ENCODE assay signal across 8 mouse cellular contexts in the genomic region with DNA sequence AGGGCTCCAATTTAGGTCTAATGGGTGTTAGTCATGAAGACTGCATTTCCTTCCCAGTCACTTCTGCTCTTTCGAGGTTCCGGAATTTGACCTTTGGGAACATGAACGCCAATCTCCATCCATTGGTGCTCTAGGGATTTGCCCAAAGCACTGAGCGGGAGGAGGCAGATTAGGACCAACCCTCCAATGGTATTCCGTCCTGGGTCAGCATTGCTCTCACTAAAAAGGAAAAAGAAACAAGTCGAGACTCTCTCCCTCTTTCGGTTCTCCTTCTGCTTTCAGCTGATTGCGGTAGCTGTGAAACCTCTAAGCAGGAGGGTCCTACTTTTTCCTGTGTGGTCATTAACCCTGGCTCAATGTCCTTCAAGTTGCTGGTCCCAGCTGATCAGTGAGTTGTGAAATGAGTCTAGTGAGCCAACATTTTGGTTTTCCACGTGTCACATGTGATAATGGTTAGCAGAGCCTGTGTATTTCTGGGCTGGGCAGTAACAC. TPM values are rescaled to one million over a fixed set of nuclear protein-coding genes. Genes with fewer than 3 reads are reported as not detected.
DNase-seq lines count a peak whose midpoint lies in the region; ATAC-seq lines count a peak whose summit lies in the region.

No protein-coding gene starts in this region.

- peak overlapping the region; percentile 77 to 92 for H3K4me3 ChIP-seq in heart, embryonic 14.5 days (ENCODE audit: control insufficient read depth in 1 of 2, insufficient read depth in 1 of 2, low read depth in 1 of 2, low read length in 2 of 2)
- peak overlapping the region; percentile 94 for H3K4me3 ChIP-seq in midbrain, embryonic 11.5 days (ENCODE audit: low read depth, low read length)

- no peaks in the 10 kb centered on the region for H3K27me3 ChIP-seq in heart, embryonic 14.5 days (ENCODE audit: control insufficient read depth, insufficient read depth, low read length)
- H3K27me3 ChIP-seq in midbrain, embryonic 11.5 days (ENCODE audit: control insufficient read depth, insufficient read depth, low read length) = no peaks in the 10 kb centered on the region

- peak overlapping the region; percentile 93 for H3K9ac ChIP-seq in heart, embryonic 14.5 days (ENCODE audit: low read length)
- peak overlapping the region; percentile 90 for H3K9ac ChIP-seq in midbrain, embryonic 11.5 days (ENCODE audit: low read length)

- peaks cover 6 to 14% of the 10 kb centered on the region in 2 experiments for H3K4me1 ChIP-seq in heart, embryonic 14.5 days (ENCODE audit: control insufficient read depth in 2 of 2, insufficient read depth in 2 of 2, low read length in 2 of 2)
- peaks cover 8% of the 10 kb centered on the region for H3K4me1 ChIP-seq in midbrain, embryonic 11.5 days (ENCODE audit: control insufficient read depth, insufficient read depth, low read length)

- DNase-seq in heart, adult 11 months = peak; percentile 98
- DNase-seq in heart, postnatal 25 days (ENCODE audit: low spot score) = no peak
- DNase-seq in brain, adult 2 months (ENCODE audit: low read depth, low spot score) = peak; percentile 48
- peak; percentile 33 for DNase-seq in kidney, postnatal 10 days
- peak; percentile 85 for DNase-seq in midbrain, embryonic 11.5 days (ENCODE audit: low spot score, missing footprints)
- DNase-seq in left cerebral cortex, adult 11 months (ENCODE audit: low spot score) = no peak
- DNase-seq in left cerebral cortex, postnatal 36 days (ENCODE audit: low spot score in 2 of 2) = no peak

- WGBS in heart, embryonic 14.5 days = 14% methylated on average over 9 of the region's 9 CpGs
- WGBS in midbrain, embryonic 11.5 days = 11% methylated on average over 9 of the region's 9 CpGs

- H3K36me3 ChIP-seq in heart, embryonic 14.5 days (ENCODE audit: control insufficient read depth, insufficient read depth, low read length) = peaks cover 10% of the 10 kb centered on the region; the same call in 1 of the 2 replicates
- H3K36me3 ChIP-seq in midbrain, embryonic 11.5 days (ENCODE audit: control insufficient read depth, insufficient read depth, low read length) = peaks cover 4% of the 10 kb centered on the region; the same call in 1 of the 2 replicates

- intact Hi-C loops in heart, postnatal 25 days (cut with DNase I) = no loop called here
- intact Hi-C loops in left cerebral cortex, postnatal 36 days (cut with DNase I) = loop anchor here (5.0 kb wide), 1 partner anchor 54 kb away; no protein-coding TSS in a partner anchor

- peak overlapping the region; percentile 75 for H3K4me2 ChIP-seq in heart, embryonic 14.5 days (ENCODE audit: low read length)
- H3K4me2 ChIP-seq in midbrain, embryonic 11.5 days = peak overlapping the region; percentile 87

- H3K9me3 ChIP-seq in heart, embryonic 14.5 days (ENCODE audit: control insufficient read depth, low read length) = no peaks in the 10 kb centered on the region
- no peaks in the 10 kb centered on the region; the same call in 1 of the 2 replicates for H3K9me3 ChIP-seq in midbrain, embryonic 11.5 days (ENCODE audit: control insufficient read depth, low read length)

- no peak overlapping the region for H3K27ac ChIP-seq in heart, embryonic 14.5 days (replicated peaks in 1 of 2; ENCODE audit: control insufficient read depth in 1 of 2, insufficient read depth in 1 of 2, low read depth in 2 of 2, low read length in 2 of 2)
- no peak overlapping the region for H3K27ac ChIP-seq in midbrain, embryonic 11.5 days (ENCODE audit: low read depth, low read length)

- ATAC-seq in heart, embryonic 14.5 days (ENCODE audit: insufficient number of reproducible peaks, insufficient read depth, low FRiP score, low read depth) = no peak
- no peak for ATAC-seq in midbrain, embryonic 11.5 days (ENCODE audit: low FRiP score)

RNA-seq across cellular contexts. Expression of a gene that starts 0.9 kb away (rescaled TPM):
- total RNA-seq in heart, postnatal 25 days (2021) = 10 to 100 TPM; 67.8 to 72.4 TPM
- 39.0 and 40.8 TPM in 2 replicates for polyA plus RNA-seq in heart, embryonic 14.5 days (2014; fragmentation: Nextera tagmentation; extraction: Ambion mirVana)
- polyA plus RNA-seq in midbrain, embryonic 11.5 days (2014; fragmentation: Nextera tagmentation; extraction: Ambion mirVana) = 35.9 and 37.3 TPM in 2 replicates
- total RNA-seq in left cerebral cortex, postnatal 36 days (2021) = 10 to 100 TPM; 78.5 to 80.8 TPM

RNA-seq across cellular contexts. Expression of a gene that starts 14.7 kb away (rescaled TPM):
- total RNA-seq in heart, postnatal 25 days (2021) = 1 to 10 TPM; 2.0 to 3.0 TPM
- 2.1 and 2.4 TPM in 2 replicates for polyA plus RNA-seq in heart, embryonic 14.5 days (2014; fragmentation: Nextera tagmentation; extraction: Ambion mirVana)
- 2.8 and 3.4 TPM in 2 replicates for polyA plus RNA-seq in midbrain, embryonic 11.5 days (2014; fragmentation: Nextera tagmentation; extraction: Ambion mirVana)
- total RNA-seq in left cerebral cortex, postnatal 36 days (2021) = 10 to 100 TPM; 78.5 to 92.3 TPM

Comparison
In these comparisons a context has a peak if more than half of its experiments do, and no peak if none do; other contexts are left out.
1. DNase-seq: peak in heart, adult 11 months (single experiment), brain, adult 2 months (single experiment), kidney, postnatal 10 days (single experiment) and midbrain, embryonic 11.5 days (single experiment); none in heart, postnatal 25 days (single experiment), left cerebral cortex, adult 11 months (single experiment) and left cerebral cortex, postnatal 36 days (0 of 2).
2. RNA of a gene that starts 14.7 kb away (total RNA-seq): 78.5 to 92.3 TPM in left cerebral cortex, postnatal 36 days; 2.0 to 3.0 TPM in heart, postnatal 25 days; every median in the first group is over 10 times any median in the second.